Mouse (Mus musculus) kidney, embryonic 14.5 days (tissue): ENCODE results near the gene Tube1. TPM values are rescaled to one million over a fixed set of nuclear protein-coding genes. Genes with fewer than 3 reads are reported as not detected.

ENCODE experiments used
- ATAC-seq: fragments of 200-750 bp; cut with Nextera tagmentation; 2 replicates; pipeline ENCODE4 v1.8.0; 2017; ENCODE audit warnings: moderate number of reproducible peaks, mild to moderate bottlenecking, moderate TSS enrichment, moderate library complexity; ENCODE audit not compliant: low FRiP score, low TSS enrichment
- H3K27ac ChIP-seq: fragments of 300-500 bp; sonication (generic); 2 replicates; pipeline ENCODE4 v1.5.1; 2014; ENCODE audit warnings: low read depth, mild to moderate bottlenecking, low read length, moderate library complexity, mixed read lengths
- H3K27me3 ChIP-seq: fragments of 300-500 bp; sonication (generic); 2 replicates; pipeline ENCODE4 v1.6.1; 2014; ENCODE audit warnings: mild to moderate bottlenecking, low read length; ENCODE audit not compliant: control insufficient read depth, insufficient read depth
- H3K36me3 ChIP-seq: fragments of 300-500 bp; sonication (generic); 2 replicates; pipeline ENCODE4 v1.6.1; 2014; ENCODE audit warnings: low read length, mixed read lengths; ENCODE audit not compliant: control insufficient read depth, insufficient read depth
- H3K4me1 ChIP-seq: fragments of 300-500 bp; sonication (generic); 2 replicates; pipeline ENCODE4 v1.6.1; 2014; ENCODE audit warnings: low read length, mixed read lengths; ENCODE audit not compliant: control insufficient read depth, insufficient read depth
- H3K4me2 ChIP-seq: fragments of 300-500 bp; sonication (generic); replicated peaks from 2 replicates; pipeline ENCODE4 v1.6.1; 2014; ENCODE audit warnings: low read depth, mild to moderate bottlenecking, low read length
- H3K4me3 ChIP-seq: fragments of 300-500 bp; sonication (generic); 2 replicates; pipeline ENCODE4 v1.5.1; 2014; ENCODE audit warnings: mild to moderate bottlenecking, low read length
- H3K9ac ChIP-seq: fragments of 300-500 bp; sonication (generic); 2 replicates; pipeline ENCODE4 v1.6.1; 2014; ENCODE audit warnings: low read depth, mild to moderate bottlenecking, low read length, moderate library complexity
- H3K9me3 ChIP-seq: fragments of 300-500 bp; sonication (generic); 2 replicates; pipeline ENCODE4 v1.6.1; 2016; ENCODE audit warnings: low read length; ENCODE audit not compliant: control insufficient read depth
- WGBS: fragments of 180-500 bp; shearing (Covaris S2); extraction: QIAGEN DNeasy Blood & Tissue Kit; methylation state at CpG from one replicate; pipeline ENCODE4 v1.1.7; 2014; 5-methylcytosine and 5-hydroxymethylcytosine counted together
- polyA plus RNA-seq: library from polyadenylated mRNA; unstranded; fragments of >200 nt; fragmentation: Nextera tagmentation; extraction: Ambion mirVana; gene quantifications from 2 replicates; pipeline ENCODE4 v1.2.1, GENCODE M21; 2014

Tube1 gene
- polyA plus RNA-seq, 1 experiment from 2014 or later, result 21.5 TPM

DNA sequence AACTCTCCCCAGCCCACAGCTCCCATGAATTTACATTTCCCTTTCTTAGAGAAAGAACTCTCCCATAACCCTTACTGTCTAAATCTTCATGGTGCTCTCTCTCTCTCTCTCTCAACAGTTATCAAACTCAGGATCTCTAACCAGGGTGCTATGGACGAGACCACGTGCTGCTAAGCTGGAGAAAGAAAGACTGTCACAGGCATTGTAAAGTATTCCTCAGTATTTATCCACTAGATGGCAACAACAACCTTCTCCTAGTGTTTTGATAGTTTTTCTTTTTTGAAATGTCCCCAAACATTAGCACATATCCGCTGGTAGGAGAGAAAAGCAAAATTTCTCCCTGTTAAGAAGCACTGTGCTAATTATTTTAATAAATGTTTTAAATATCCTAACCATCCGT is 12.4 kb upstream of the Tube1 start:
- Histone ChIP-seq H3K4me1 (no peaks in the 10 kb centered on the region), H3K36me3 (no peaks in the 10 kb centered on the region), H3K27ac (no peak overlapping the region), H3K9ac (no peak overlapping the region), H3K4me3 (no peak overlapping the region), H3K4me2 (no peak overlapping the region), H3K27me3 (no peaks in the 10 kb centered on the region), H3K9me3 (no peaks in the 10 kb centered on the region)
- WGBS, result 40% methylated on average over 4 of the region's 4 CpGs
- no peak for ATAC-seq

DNA sequence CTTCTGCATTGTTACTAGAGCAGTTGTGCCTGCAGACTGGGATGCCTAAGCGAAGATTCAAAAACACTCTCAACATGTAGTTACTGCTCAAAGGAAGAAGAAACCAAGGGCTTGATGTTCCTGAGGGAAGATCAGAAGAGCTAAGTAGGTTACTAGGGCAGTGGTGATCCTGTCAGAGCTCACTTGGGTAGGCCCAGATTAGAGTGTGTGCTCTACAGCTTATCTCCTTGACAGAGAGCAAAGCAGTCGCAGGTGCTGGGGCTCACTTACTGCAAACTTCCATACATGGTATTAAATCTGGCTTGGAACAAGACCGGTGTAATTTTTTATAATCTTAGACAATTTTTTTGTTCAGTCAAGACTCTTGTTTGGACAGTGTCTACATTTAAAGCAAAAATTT is 4.0 kb downstream of the Tube1 start:
- peaks cover 36% of the 10 kb centered on the region for H3K36me3 ChIP-seq
- no peak overlapping the region for H3K9ac ChIP-seq
- WGBS, result 93% methylated on average over 3 of the region's 3 CpGs
- no peak overlapping the region for H3K27ac ChIP-seq
- no peak overlapping the region for H3K4me2 ChIP-seq
- H3K9me3 ChIP-seq, result no peaks in the 10 kb centered on the region
- H3K27me3 ChIP-seq, result no peaks in the 10 kb centered on the region
- no peak for ATAC-seq
- H3K4me3 ChIP-seq, result no peak overlapping the region
- no peaks in the 10 kb centered on the region; the same call in 1 of the 2 replicates for H3K4me1 ChIP-seq

DNA sequence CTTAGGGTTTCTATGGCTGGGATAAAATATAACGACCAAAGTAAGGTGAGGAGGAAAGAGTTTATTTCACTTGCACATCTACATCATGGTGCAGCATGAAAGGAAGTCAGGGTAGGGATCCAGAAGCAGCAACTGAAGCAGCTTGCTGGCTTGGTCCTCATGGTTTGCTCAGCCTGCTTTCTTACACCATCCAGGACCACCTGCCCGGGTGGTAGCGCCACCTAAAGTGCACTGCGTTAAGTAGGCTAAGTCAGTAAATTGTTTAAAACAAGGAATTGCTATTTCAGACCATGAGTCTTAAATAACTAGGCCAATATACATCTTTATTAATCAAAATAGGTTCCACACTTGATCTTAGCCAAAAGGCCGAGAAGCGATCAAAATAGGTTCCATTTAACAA is 5.0 kb downstream of the Tube1 start:
- Histone ChIP-seq H3K36me3 (peaks cover 43% of the 10 kb centered on the region), H3K27me3 (no peaks in the 10 kb centered on the region), H3K4me3 (no peak overlapping the region), H3K4me2 (no peak overlapping the region), H3K9me3 (no peaks in the 10 kb centered on the region), H3K9ac (no peak overlapping the region), H3K4me1 (no peaks in the 10 kb centered on the region; the same call in 1 of the 2 replicates), H3K27ac (no peak overlapping the region)
- no peak for ATAC-seq
- WGBS, result 89% methylated on average over 6 of the region's 6 CpGs

DNA sequence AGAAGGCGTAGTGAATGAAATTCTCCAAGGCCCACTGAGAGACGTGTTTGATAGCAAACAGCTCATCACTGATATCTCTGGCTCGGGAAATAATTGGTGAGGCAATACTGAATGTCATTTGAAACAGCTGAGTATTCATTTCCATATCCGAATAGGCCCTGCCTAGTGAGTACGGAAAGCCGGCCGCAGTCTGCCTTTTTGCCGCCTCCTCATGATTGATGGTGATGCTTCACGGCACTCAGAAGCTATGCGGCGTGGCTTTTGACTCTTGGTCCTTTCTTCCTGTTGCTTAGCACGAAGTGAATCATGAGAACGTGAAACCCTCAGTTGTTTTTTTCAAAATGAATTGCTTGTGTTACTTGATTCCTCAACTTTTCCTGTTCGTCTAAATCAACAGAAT is 7.1 kb downstream of the Tube1 start:
- no peaks in the 10 kb centered on the region for H3K9me3 ChIP-seq
- no peaks in the 10 kb centered on the region for H3K27me3 ChIP-seq
- no peak overlapping the region for H3K4me3 ChIP-seq
- WGBS, result 75% methylated on average over 14 of the region's 14 CpGs
- H3K36me3 ChIP-seq, result peaks cover 56% of the 10 kb centered on the region
- no peak overlapping the region for H3K27ac ChIP-seq
- ATAC-seq, result no peak
- no peak overlapping the region for H3K4me2 ChIP-seq
- H3K9ac ChIP-seq, result no peak overlapping the region
- no peaks in the 10 kb centered on the region for H3K4me1 ChIP-seq

GRCm38 (mm10) chr10:39141401-39141800 is 7.6 kb downstream of the Tube1 start:
- Histone ChIP-seq H3K9ac (no peak overlapping the region), H3K27ac (no peak overlapping the region), H3K4me1 (no peaks in the 10 kb centered on the region), H3K9me3 (no peaks in the 10 kb centered on the region), H3K4me2 (no peak overlapping the region), H3K36me3 (peaks cover 59% of the 10 kb centered on the region), H3K4me3 (no peak overlapping the region), H3K27me3 (no peaks in the 10 kb centered on the region)
- WGBS, result 91% methylated on average over 2 of the region's 2 CpGs
- no peak for ATAC-seq

GRCm38 (mm10) chr10:39142216-39142615 is 8.4 kb downstream of the Tube1 start:
- Histone ChIP-seq H3K27me3 (no peaks in the 10 kb centered on the region), H3K4me3 (no peak overlapping the region), H3K9me3 (no peaks in the 10 kb centered on the region), H3K27ac (no peak overlapping the region), H3K4me1 (no peaks in the 10 kb centered on the region), H3K4me2 (no peak overlapping the region), H3K36me3 (peaks cover 65% of the 10 kb centered on the region), H3K9ac (no peak overlapping the region)
- ATAC-seq, result no peak
- whole genome bisulfite sequencing, result 90% methylated on average over 12 of the region's 12 CpGs

DNA sequence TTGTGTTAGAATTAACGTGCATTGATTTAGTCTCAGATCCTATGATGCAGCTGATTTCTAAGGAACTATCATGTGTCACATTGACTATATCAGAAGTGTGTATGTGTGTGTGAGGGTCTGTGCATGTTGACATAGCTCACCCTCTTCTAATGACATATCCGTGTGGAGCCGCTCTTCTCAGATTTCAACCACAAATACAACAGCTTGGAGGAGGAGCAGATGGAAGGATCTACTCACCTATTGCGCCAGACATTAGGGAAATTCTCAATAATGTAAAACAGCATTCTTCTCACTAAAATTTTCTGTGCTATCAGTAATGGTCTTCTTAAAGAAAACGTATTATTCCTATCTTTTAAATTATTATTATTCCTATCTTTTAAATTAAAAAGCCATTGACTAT is 22.9 kb downstream of the Tube1 start:
- H3K36me3 ChIP-seq, result no peaks in the 10 kb centered on the region
- 73% methylated on average over 5 of the region's 5 CpGs for WGBS
- no peak overlapping the region for H3K4me2 ChIP-seq
- H3K4me1 ChIP-seq, result no peaks in the 10 kb centered on the region
- no peak for ATAC-seq
- H3K9ac ChIP-seq, result no peak overlapping the region
- H3K27ac ChIP-seq, result no peak overlapping the region
- H3K4me3 ChIP-seq, result no peak overlapping the region
- H3K9me3 ChIP-seq, result no peaks in the 10 kb centered on the region
- H3K27me3 ChIP-seq, result no peaks in the 10 kb centered on the region

GRCm38 (mm10) chr10:39157321-39157720 is 23.5 kb downstream of the Tube1 start:
- no peaks in the 10 kb centered on the region for H3K27me3 ChIP-seq
- no peak for ATAC-seq
- no peaks in the 10 kb centered on the region for H3K4me1 ChIP-seq
- H3K9ac ChIP-seq, result no peak overlapping the region
- H3K4me3 ChIP-seq, result no peak overlapping the region
- H3K36me3 ChIP-seq, result no peaks in the 10 kb centered on the region
- 86% methylated on average over 1 of the region's 1 CpGs for WGBS
- no peaks in the 10 kb centered on the region for H3K9me3 ChIP-seq
- no peak overlapping the region for H3K4me2 ChIP-seq
- no peak overlapping the region for H3K27ac ChIP-seq

DNA sequence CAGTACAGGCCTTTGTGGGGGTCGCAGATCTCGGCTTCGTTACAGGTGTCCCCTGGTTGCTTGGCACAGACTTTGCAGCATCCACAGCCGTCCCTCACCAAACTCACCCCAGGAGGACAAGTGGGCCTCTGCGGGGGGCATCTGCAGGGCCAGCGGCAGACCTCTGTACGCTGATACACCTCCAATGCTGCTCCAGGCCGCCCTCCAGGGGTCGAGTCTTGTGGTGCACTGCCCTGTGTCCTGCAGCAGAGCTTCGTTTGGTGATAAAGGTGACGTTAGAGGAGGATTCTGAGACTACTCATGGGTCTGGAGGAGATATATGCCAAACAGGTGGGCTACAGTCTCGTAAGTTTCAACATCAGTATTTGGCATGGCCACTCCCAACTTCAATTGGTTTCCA is 24.5 kb downstream of the Tube1 start:
- Histone ChIP-seq H3K27me3 (no peaks in the 10 kb centered on the region), H3K27ac (no peak overlapping the region), H3K36me3 (no peaks in the 10 kb centered on the region), H3K9me3 (no peaks in the 10 kb centered on the region), H3K4me3 (no peak overlapping the region), H3K9ac (no peak overlapping the region), H3K4me1 (peaks cover 8% of the 10 kb centered on the region; the same call in 1 of the 2 replicates), H3K4me2 (no peak overlapping the region)
- 61% methylated on average over 12 of the region's 12 CpGs for WGBS
- peak; percentile 8; the same call in 1 of the 2 replicates for ATAC-seq
